Mouse (Mus musculus): ENCODE results near the gene 2810408A11Rik. TPM values are rescaled to one million over a fixed set of nuclear protein-coding genes. Genes with fewer than 3 reads are reported as not detected.

The 2810408A11Rik gene
- total RNA-seq, 1 experiment: 3.3 TPM

DNA sequence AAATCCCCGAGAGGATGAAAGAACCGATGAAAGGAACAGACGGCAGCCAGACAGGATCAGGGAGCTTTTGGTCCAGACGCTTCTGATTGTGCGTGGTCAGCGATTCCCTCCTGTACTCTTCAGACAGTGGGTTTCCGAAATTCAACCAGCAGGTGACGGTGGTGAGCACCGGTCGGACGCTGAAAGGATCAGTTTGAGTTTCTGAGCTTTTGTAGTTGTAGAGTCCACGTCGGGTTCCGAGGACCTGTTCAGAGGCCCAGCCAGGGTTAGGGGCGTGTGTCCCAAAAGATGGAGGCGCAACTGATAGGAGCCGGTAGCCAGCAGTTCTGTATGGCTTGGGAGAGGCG, 20.3 kb downstream of the 2810408A11Rik start:
- TF ChIP-seq MAFK (IDR thresholded peaks at IDR 0.05; ENCODE audit: insufficient read depth, low read depth, low read length): peak; percentile 98
- TF ChIP-seq ZC3H11A (IDR thresholded peaks at IDR 0.05; ENCODE audit: borderline replicate concordance, low read depth, low read length): no peak
- Histone ChIP-seq H3K36me3 (ENCODE audit: control insufficient read depth, insufficient read depth, low read length, poor library complexity, severe bottlenecking) (peaks cover 3% of the 10 kb centered on the region; the same call in 1 of the 2 replicates), H3K4me3 (ENCODE audit: insufficient read depth in 1 of 2, low read depth in 1 of 2, low read length in 2 of 2, poor library complexity in 1 of 2, severe bottlenecking in 1 of 2) (peak overlapping the region; percentile 51 to 68), H3K27ac (ENCODE audit: insufficient read depth, low read depth, low read length, poor library complexity, severe bottlenecking) (no peak overlapping the region), H3K9ac (ENCODE audit: insufficient read depth, low read depth, low read length, poor library complexity, severe bottlenecking) (peak overlapping the region; percentile 35; the same call in 1 of the 2 replicates), H3K4me1 (ENCODE audit: control insufficient read depth in 2 of 2, insufficient read depth in 2 of 2, low read length in 2 of 2, poor library complexity in 1 of 2) (peaks cover 4 to 27% of the 10 kb centered on the region in 2 experiments; a peak in 3 of 4 replicates), H3K9me3 (ENCODE audit: control insufficient read depth, insufficient read depth, low read depth, low read length) (no peaks in the 10 kb centered on the region)
- peak; percentile 47 for DNase-seq (ENCODE audit: low read depth, low spot score)
- in situ Hi-C loops (cut with MboI; ENCODE audit: low sequenced_read_pairs in 2 of 2, unreplicated experiment in 2 of 2): no loop called here

DNA sequence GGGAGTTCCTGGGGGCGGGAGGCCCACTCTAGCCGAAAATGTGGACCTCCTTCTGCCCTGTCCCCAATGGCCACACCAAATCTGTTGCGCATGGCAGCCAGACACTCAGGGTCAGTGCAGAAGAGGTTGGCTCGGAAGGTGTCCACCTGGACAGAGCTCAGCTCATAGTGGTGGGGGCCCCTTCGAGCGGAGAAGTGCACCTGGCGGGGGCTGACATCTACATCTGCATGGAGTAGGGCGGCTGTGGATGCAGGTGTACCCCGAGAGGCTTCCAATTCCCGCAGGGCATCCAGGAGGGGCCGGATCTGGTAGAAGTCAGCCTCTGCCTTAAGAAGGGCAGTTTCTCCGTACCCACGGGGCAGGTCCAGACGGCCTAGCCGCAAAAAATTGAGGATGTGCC, 21.1 kb downstream of the 2810408A11Rik start:
- DNase-seq (ENCODE audit: low read depth, low spot score): no peak
- peaks cover 2% of the 10 kb centered on the region; the same call in 1 of the 2 replicates for H3K36me3 ChIP-seq (ENCODE audit: control insufficient read depth, insufficient read depth, low read length, poor library complexity, severe bottlenecking)
- no peak overlapping the region for H3K27ac ChIP-seq (ENCODE audit: insufficient read depth, low read depth, low read length, poor library complexity, severe bottlenecking)
- peak overlapping the region; percentile 29 to 68; a peak in 3 of 4 replicates for H3K4me3 ChIP-seq (ENCODE audit: insufficient read depth in 1 of 2, low read depth in 1 of 2, low read length in 2 of 2, poor library complexity in 1 of 2, severe bottlenecking in 1 of 2)
- in situ Hi-C loops (cut with MboI; ENCODE audit: low sequenced_read_pairs in 2 of 2, unreplicated experiment in 2 of 2): loop anchor here in 1 of 2 experiments (10.0 kb wide), 1 partner anchor 75 kb away; the partner anchor contains the start of genes Fgf11 and Tmem102
- TF ChIP-seq MAFK (IDR thresholded peaks at IDR 0.05; ENCODE audit: insufficient read depth, low read depth, low read length): no peak
- no peak for TF ChIP-seq HCFC1 (IDR thresholded peaks at IDR 0.05; ENCODE audit: borderline replicate concordance, insufficient read depth, low read length)
- no peaks in the 10 kb centered on the region for H3K9me3 ChIP-seq (ENCODE audit: control insufficient read depth, insufficient read depth, low read depth, low read length)
- peaks cover 4 to 27% of the 10 kb centered on the region in 2 experiments; a peak in 3 of 4 replicates for H3K4me1 ChIP-seq (ENCODE audit: control insufficient read depth in 2 of 2, insufficient read depth in 2 of 2, low read length in 2 of 2, poor library complexity in 1 of 2)
- H3K9ac ChIP-seq (ENCODE audit: insufficient read depth, low read depth, low read length, poor library complexity, severe bottlenecking): no peak overlapping the region; the same call in 1 of the 2 replicates

DNA sequence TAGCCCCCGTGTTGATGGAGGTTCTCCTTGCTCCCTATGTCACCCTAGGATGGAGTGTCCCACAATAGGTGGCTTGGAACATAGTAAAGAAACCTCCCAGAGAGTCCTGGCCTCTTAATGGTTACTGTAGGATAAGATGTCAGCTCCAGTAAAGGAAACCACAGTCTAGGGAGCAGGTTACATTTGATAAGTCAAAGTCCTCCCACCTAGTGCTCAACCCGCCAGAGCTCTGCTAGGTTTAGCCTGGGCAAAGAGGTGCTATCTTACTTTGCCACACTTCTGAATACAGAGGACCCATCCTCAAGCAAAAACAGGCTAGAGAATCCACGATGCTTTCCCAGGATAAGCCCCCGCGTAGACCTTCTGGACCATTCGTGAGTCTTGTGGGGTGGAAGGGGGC, 21.8 kb downstream of the 2810408A11Rik start:
- Histone ChIP-seq H3K9ac (ENCODE audit: insufficient read depth, low read depth, low read length, poor library complexity, severe bottlenecking) (no peak overlapping the region; the same call in 1 of the 2 replicates), H3K4me3 (ENCODE audit: insufficient read depth in 1 of 2, low read depth in 1 of 2, low read length in 2 of 2, poor library complexity in 1 of 2, severe bottlenecking in 1 of 2) (no peak overlapping the region; a peak in 1 of 4 replicates), H3K36me3 (ENCODE audit: control insufficient read depth, insufficient read depth, low read length, poor library complexity, severe bottlenecking) (no peaks in the 10 kb centered on the region), H3K4me1 (ENCODE audit: control insufficient read depth in 2 of 2, insufficient read depth in 2 of 2, low read length in 2 of 2, poor library complexity in 1 of 2) (peaks cover 4 to 27% of the 10 kb centered on the region in 2 experiments; a peak in 3 of 4 replicates), H3K9me3 (ENCODE audit: control insufficient read depth, insufficient read depth, low read depth, low read length) (no peaks in the 10 kb centered on the region), H3K27ac (ENCODE audit: insufficient read depth, low read depth, low read length, poor library complexity, severe bottlenecking) (no peak overlapping the region)
- no peak for TF ChIP-seq MAFK (IDR thresholded peaks at IDR 0.05; ENCODE audit: insufficient read depth, low read depth, low read length)
- TF ChIP-seq HCFC1 (IDR thresholded peaks at IDR 0.05; ENCODE audit: borderline replicate concordance, insufficient read depth, low read length): no peak
- TF ChIP-seq ZC3H11A (IDR thresholded peaks at IDR 0.05; ENCODE audit: borderline replicate concordance, low read depth, low read length): no peak
- TF ChIP-seq CHD2 (IDR thresholded peaks at IDR 0.05; ENCODE audit: low read depth, low read length): no peak
- TF ChIP-seq ZNF384 (IDR thresholded peaks at IDR 0.05; ENCODE audit: low read depth, low read length): no peak
- no peak for DNase-seq (ENCODE audit: low read depth, low spot score)
- in situ Hi-C loops (cut with MboI; ENCODE audit: low sequenced_read_pairs in 2 of 2, unreplicated experiment in 2 of 2): loop anchor here in 1 of 2 experiments (10.0 kb wide), 1 partner anchor 74 kb away; the partner anchor contains the start of genes Fgf11 and Tmem102

DNA sequence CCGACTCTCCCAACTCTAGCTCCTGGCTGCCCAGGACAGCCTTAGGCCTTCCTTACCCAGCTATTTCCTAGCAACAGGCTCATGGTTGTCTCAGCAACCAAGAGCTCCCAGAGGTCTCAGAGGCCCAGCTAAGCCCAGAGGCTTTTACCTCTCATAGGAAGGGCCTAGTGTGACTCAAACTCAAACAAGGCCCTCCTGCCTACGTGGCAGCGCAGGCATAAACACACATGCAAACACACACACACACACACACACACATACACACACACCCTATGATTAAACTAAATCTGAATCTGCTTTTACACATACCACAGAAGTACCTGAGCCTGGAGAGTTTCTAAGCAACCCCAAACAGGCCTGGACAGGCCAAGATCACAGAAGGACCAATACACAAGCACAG, 22.4 kb downstream of the 2810408A11Rik start:
- Histone ChIP-seq H3K9ac (ENCODE audit: insufficient read depth, low read depth, low read length, poor library complexity, severe bottlenecking) (no peak overlapping the region), H3K36me3 (ENCODE audit: control insufficient read depth, insufficient read depth, low read length, poor library complexity, severe bottlenecking) (no peaks in the 10 kb centered on the region), H3K27ac (ENCODE audit: insufficient read depth, low read depth, low read length, poor library complexity, severe bottlenecking) (no peak overlapping the region), H3K9me3 (ENCODE audit: control insufficient read depth, insufficient read depth, low read depth, low read length) (no peaks in the 10 kb centered on the region), H3K4me3 (ENCODE audit: insufficient read depth in 1 of 2, low read depth in 1 of 2, low read length in 2 of 2, poor library complexity in 1 of 2, severe bottlenecking in 1 of 2) (no peak overlapping the region), H3K4me1 (ENCODE audit: control insufficient read depth in 2 of 2, insufficient read depth in 2 of 2, low read length in 2 of 2, poor library complexity in 1 of 2) (peaks cover 4 to 27% of the 10 kb centered on the region in 2 experiments; a peak in 3 of 4 replicates)
- in situ Hi-C loops (cut with MboI; ENCODE audit: low sequenced_read_pairs in 2 of 2, unreplicated experiment in 2 of 2): loop anchor here in 1 of 2 experiments (10.0 kb wide), 1 partner anchor 74 kb away; the partner anchor contains the start of genes Fgf11 and Tmem102
- DNase-seq (ENCODE audit: low read depth, low spot score): no peak
- no peak for TF ChIP-seq MAFK (IDR thresholded peaks at IDR 0.05; ENCODE audit: insufficient read depth, low read depth, low read length)
- no peak for TF ChIP-seq HCFC1 (IDR thresholded peaks at IDR 0.05; ENCODE audit: borderline replicate concordance, insufficient read depth, low read length)
- no peak for TF ChIP-seq ZC3H11A (IDR thresholded peaks at IDR 0.05; ENCODE audit: borderline replicate concordance, low read depth, low read length)
- no peak for TF ChIP-seq CHD2 (IDR thresholded peaks at IDR 0.05; ENCODE audit: low read depth, low read length)
- no peak for TF ChIP-seq ZNF384 (IDR thresholded peaks at IDR 0.05; ENCODE audit: low read depth, low read length)

All from ES-E14 (cell line).